Mouse (Mus musculus) neural tube, embryonic 11.5 days (tissue): ENCODE results near the gene Frs3. TPM values are rescaled to one million over a fixed set of nuclear protein-coding genes. Genes with fewer than 3 reads are reported as not detected.

ENCODE experiments used
- ATAC-seq: fragments of 200-750 bp; cut with Nextera tagmentation; 2 replicates; pipeline ENCODE4 v1.8.0; 2017; ENCODE audit warnings: moderate number of reproducible peaks, mild to moderate bottlenecking, moderate TSS enrichment, moderate library complexity; ENCODE audit not compliant: insufficient read depth, low FRiP score, low TSS enrichment
- DNase-seq: peaks from one replicate; pipeline ENCODE4 v3.0.0-alpha.2; 2015; ENCODE audit warnings: low spot score
- H3K27ac ChIP-seq: fragments of 300-500 bp; sonication (generic); 2 replicates; pipeline ENCODE4 v1.5.1; 2014; ENCODE audit warnings: low read depth, mild to moderate bottlenecking, low read length
- H3K27me3 ChIP-seq: fragments of 300-500 bp; sonication (generic); 2 replicates; pipeline ENCODE4 v1.6.1; 2014; ENCODE audit warnings: mild to moderate bottlenecking, low read length, mixed read lengths; ENCODE audit not compliant: control insufficient read depth, insufficient read depth
- H3K36me3 ChIP-seq: fragments of 300-500 bp; sonication (generic); 2 replicates; pipeline ENCODE4 v1.6.1; 2014; ENCODE audit warnings: mild to moderate bottlenecking, low read length, moderate library complexity, mixed read lengths; ENCODE audit not compliant: control insufficient read depth, insufficient read depth
- H3K4me1 ChIP-seq: fragments of 300-500 bp; sonication (generic); 2 replicates; pipeline ENCODE4 v1.6.1; 2014; ENCODE audit warnings: low read length, mixed read lengths; ENCODE audit not compliant: control insufficient read depth, insufficient read depth
- H3K4me2 ChIP-seq: fragments of 300-500 bp; sonication (generic); 2 replicates; pipeline ENCODE4 v1.6.1; 2014; ENCODE audit warnings: low read depth, mild to moderate bottlenecking, moderate library complexity
- H3K4me3 ChIP-seq: fragments of 300-500 bp; sonication (generic); 2 replicates; pipeline ENCODE4 v1.5.1; 2014; ENCODE audit warnings: low read depth, low read length
- H3K9ac ChIP-seq: fragments of 300-500 bp; sonication (generic); 2 replicates; pipeline ENCODE4 v1.6.1; 2014; ENCODE audit warnings: mild to moderate bottlenecking, low read length
- H3K9me3 ChIP-seq: fragments of 300-500 bp; sonication (generic); 2 replicates; pipeline ENCODE4 v1.6.1; 2016; ENCODE audit warnings: low read length; ENCODE audit not compliant: control insufficient read depth
- WGBS: fragments of 180-500 bp; shearing (Covaris S2); extraction: QIAGEN DNeasy Blood & Tissue Kit; methylation state at CpG from one replicate; pipeline ENCODE4 v1.1.7; 2014; 5-methylcytosine and 5-hydroxymethylcytosine counted together
- polyA plus RNA-seq: library from polyadenylated mRNA; unstranded; fragments of >200 nt; fragmentation: Nextera tagmentation; extraction: Ambion mirVana; gene quantifications from 2 replicates; pipeline ENCODE4 v1.2.1, GENCODE M21; 2014

Frs3 gene
- polyA plus RNA-seq, 1 experiment from 2014 or later, result 12.1 TPM

DNA sequence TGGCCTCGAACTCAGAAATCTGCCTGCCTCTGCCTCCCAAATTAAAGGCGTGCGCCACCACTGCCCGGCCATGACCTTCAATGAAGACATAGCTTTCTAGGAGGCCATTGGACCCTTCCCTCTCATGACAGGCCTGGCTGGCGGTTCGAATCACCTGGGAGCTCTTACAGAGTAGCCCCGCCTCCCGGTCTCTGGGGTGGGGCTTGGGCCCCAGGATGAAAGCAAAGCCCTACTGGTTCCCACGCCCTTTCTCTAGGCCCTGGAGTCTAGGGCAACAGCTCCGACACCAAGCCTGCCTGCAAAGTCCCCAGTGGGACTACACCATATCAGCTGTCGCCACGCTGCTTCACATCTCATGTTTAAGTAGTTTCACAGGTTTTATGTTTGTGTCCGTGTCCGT lies 55.3 kb downstream of the Frs3 start:
- Histone ChIP-seq H3K9ac (no peak overlapping the region), H3K27ac (no peak overlapping the region), H3K9me3 (no peaks in the 10 kb centered on the region), H3K4me3 (no peak overlapping the region), H3K27me3 (peaks cover 6% of the 10 kb centered on the region), H3K4me2 (no peak overlapping the region), H3K4me1 (peaks cover 4% of the 10 kb centered on the region; the same call in 1 of the 2 replicates), H3K36me3 (no peaks in the 10 kb centered on the region)
- ATAC-seq (no peak), DNase-seq (no peak)
- 92% methylated on average over 14 of the region's 14 CpGs for WGBS

DNA sequence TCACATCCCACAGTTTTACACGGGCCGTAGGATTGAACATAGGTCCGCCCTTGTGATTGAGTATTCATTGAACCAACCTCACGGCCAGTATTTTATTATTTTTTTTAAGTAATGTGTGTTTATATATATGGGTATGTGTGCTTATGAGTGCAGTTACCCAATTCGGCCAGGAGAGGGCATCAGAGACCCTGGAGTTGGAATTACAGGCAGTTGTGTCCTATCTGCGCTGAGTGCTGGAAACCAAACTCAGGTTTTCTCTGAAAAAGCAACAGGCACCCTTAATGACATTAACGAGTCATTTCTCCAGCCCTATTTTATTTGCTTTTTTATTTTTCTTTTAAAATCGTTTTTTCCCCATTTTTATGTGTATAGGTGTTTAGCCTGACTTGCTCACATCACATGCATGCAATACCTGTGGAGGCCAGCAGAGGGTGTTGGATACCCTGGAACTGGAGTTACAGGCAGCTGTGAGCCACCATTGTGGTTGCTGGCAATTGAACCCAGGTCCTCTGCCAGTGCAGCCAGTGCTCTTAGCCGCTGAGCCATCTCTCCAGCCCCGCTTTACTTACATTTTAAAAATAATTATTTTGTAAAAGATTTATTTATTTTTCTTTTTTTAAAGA lies 56.0 kb downstream of the Frs3 start:
- no peak overlapping the region for H3K27ac ChIP-seq
- no peaks in the 10 kb centered on the region for H3K27me3 ChIP-seq
- no peaks in the 10 kb centered on the region for H3K36me3 ChIP-seq
- ATAC-seq (no peak), DNase-seq (no peak)
- 89% methylated on average over 10 of the region's 10 CpGs for WGBS
- H3K9ac ChIP-seq, result no peak overlapping the region
- no peak overlapping the region for H3K4me2 ChIP-seq
- H3K4me3 ChIP-seq, result no peak overlapping the region
- no peaks in the 10 kb centered on the region for H3K4me1 ChIP-seq
- no peaks in the 10 kb centered on the region for H3K9me3 ChIP-seq

DNA sequence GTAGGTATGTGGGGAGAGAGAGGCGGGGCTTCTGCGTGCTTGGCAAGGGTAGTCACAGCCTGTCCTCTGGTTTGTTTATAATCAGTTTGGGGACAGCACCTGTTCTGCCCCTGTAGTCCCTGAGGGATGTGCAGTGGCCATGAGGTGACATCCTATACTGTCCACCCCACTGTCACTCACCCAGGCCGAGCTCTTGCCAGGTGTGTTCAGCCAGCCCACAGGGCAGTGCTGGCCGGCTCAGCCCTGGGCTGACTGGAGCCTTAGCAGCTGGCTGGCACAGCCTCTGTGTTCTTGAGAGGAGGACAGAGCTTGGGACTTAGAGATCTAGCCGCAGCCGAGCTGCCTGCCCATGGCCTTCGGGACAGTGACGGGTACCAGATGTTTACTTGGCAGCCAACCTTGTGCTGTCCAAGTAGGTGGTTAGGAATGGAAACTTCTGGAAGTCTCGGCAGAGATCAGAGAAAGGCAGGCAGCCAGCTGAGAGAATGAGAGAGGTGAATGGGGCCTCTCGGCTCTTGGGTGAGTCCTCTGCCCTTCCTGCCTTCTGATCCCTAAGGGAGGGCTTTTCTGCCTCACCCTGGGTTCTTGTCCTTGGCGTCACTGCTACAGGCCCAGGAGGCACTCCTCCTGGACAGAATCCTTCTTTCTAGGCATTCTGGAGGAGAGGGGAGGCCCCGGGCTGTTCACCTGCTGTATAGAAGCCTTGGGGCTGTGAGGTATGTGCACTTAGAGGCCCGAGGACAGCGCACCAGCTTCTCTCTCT lies 60.1 kb downstream of the Frs3 start:
- H3K9me3 ChIP-seq, result no peaks in the 10 kb centered on the region
- H3K4me2 ChIP-seq, result no peak overlapping the region
- no peaks in the 10 kb centered on the region for H3K27me3 ChIP-seq
- ATAC-seq, result no peak
- 72% methylated on average over 14 of the region's 14 CpGs for WGBS
- no peaks in the 10 kb centered on the region for H3K4me1 ChIP-seq
- no peak overlapping the region for H3K4me3 ChIP-seq
- no peaks in the 10 kb centered on the region for H3K36me3 ChIP-seq
- no peak overlapping the region for H3K27ac ChIP-seq
- no peak overlapping the region for H3K9ac ChIP-seq
- DNase-seq, result no peak

DNA sequence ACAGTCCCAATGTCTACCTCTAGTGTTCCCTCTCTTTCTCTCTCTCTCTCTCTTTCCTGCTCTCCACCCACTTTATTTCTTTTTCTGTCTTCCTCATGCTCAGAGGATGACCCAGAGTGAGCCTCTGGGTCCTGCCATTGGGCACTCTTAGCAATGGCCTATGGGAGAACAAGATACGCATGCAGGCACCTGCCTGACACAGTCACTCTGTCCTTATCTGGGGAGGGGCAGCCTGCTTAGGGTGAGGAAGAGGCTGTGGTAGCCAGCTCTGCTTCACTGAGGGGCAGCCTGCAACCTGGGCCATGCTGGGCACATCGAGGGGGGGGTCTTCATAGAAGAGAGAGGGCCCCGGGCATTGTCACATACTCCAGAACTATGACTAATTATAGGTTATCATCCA lies 60.8 kb downstream of the Frs3 start:
- Histone ChIP-seq H3K27me3 (no peaks in the 10 kb centered on the region), H3K36me3 (no peaks in the 10 kb centered on the region), H3K4me3 (no peak overlapping the region), H3K27ac (no peak overlapping the region), H3K4me2 (no peak overlapping the region), H3K9me3 (no peaks in the 10 kb centered on the region), H3K9ac (no peak overlapping the region), H3K4me1 (no peaks in the 10 kb centered on the region)
- DNase-seq (no peak), ATAC-seq (no peak)
- WGBS, result 85% methylated on average over 3 of the region's 3 CpGs

DNA sequence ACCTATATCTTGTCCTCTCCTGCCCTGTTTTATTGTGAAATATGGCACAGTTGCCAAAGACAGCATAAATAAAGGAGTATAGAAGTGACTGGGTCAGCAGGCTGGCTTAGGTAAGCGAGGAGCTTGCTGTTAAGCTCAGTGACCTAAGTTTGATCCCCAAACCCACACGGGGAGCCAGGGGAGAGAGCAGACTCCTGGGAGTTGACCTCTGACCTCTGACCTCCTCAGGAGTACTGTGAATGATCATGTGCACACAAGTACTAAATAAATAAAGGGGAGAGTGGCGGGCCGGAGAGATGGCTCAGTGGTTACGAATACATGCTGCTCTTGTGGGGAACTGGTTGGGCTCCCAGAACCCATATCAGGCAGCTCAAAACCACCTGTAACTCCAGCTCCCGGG lies 61.3 kb downstream of the Frs3 start:
- Histone ChIP-seq H3K27ac (no peak overlapping the region), H3K36me3 (no peaks in the 10 kb centered on the region), H3K4me3 (no peak overlapping the region), H3K9me3 (no peaks in the 10 kb centered on the region), H3K9ac (no peak overlapping the region), H3K27me3 (no peaks in the 10 kb centered on the region), H3K4me2 (no peak overlapping the region), H3K4me1 (no peaks in the 10 kb centered on the region)
- WGBS, result 53% methylated on average over 6 of the region's 6 CpGs
- DNase-seq (no peak), ATAC-seq (no peak)

DNA sequence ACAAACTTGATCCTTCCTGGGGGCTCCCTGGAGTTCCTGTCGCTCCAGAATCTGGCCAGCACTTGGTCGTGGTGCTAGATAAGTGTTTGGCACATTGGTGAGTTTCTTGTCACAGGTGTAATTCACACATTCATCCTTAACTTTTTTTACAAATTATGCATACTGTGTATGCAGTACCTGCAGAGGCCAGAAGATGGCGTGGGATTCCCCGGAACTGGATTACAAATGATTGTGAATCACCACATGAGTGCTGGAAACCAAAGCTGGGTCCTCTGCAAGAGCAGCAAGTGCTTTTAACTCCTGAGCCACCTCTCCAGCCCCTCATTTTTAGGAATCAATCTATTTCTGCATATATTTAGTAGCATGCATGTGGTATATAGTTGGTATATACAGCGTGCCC lies 63.0 kb downstream of the Frs3 start:
- Histone ChIP-seq H3K9ac (no peak overlapping the region), H3K4me3 (no peak overlapping the region), H3K36me3 (no peaks in the 10 kb centered on the region), H3K9me3 (no peaks in the 10 kb centered on the region), H3K4me1 (no peaks in the 10 kb centered on the region), H3K27me3 (no peaks in the 10 kb centered on the region), H3K4me2 (no peak overlapping the region), H3K27ac (no peak overlapping the region)
- no peak for ATAC-seq
- 72% methylated on average over 5 of the region's 5 CpGs for WGBS
- DNase-seq, result no peak

DNA sequence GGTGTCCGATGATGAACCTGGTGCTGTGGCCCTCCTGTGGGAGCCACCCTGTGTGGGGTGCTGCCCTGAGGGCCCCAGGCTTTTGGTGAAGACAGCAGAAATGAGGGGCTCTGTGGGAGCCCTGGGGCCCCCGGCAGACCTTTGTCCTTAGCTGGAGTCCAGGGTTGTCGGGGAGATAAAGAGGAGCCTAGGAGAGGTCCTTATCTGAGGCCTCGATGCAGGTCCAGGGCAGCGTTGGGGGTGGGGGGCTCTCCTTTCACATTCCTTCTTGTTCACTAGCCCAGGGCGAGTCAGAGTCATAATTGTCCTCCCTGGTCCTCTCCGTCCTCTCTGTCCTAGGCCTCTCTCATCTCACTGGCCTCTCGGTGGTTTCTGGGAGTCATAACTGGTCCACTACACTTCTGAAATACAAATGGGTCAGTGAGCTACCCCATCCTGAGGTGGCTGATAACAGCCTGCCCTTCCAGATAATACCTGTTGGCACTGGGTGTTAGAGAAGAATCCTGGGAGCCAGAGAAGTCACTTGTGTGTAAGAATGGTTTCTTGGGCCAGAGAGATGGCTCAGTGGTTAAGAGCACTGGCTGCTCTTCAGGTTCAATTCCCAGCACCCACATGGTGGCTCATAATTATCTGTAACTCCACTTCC lies 64.4 kb downstream of the Frs3 start:
- ATAC-seq (no peak), DNase-seq (no peak)
- H3K27ac ChIP-seq, result no peak overlapping the region
- no peak overlapping the region for H3K4me3 ChIP-seq
- H3K9me3 ChIP-seq, result no peaks in the 10 kb centered on the region
- H3K9ac ChIP-seq, result no peak overlapping the region
- H3K27me3 ChIP-seq, result no peaks in the 10 kb centered on the region
- WGBS, result 87% methylated on average over 8 of the region's 8 CpGs
- H3K4me1 ChIP-seq, result no peaks in the 10 kb centered on the region
- no peak overlapping the region for H3K4me2 ChIP-seq
- H3K36me3 ChIP-seq, result no peaks in the 10 kb centered on the region
